Mouse (Mus musculus): ENCODE measurements around the gene Car7.

DNA sequence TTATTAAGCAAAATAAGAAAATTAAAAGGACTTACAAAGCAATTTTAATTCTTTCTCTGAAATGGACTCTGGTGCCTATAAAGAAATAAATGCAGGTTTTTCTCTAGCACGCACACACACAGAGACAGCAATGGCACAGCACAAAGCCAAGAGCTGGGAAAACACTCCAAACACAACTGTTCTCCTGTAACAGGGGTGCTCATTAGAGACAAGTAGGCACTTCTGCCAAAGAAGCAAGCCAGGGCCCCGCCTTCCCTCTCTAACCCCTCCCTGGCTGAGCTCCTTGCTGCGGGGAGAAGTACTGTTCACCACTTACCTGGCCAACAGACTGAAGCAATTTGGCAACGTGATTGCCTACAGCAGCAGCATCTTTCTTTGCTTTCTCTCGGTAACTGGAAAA, 16.6 kb upstream of the Car7 start:
- TF ChIP-seq CTCF (IDR thresholded peaks at IDR 0.05; ENCODE audit: low read depth) (no peak), EP300 (optimal IDR thresholded peaks at IDR 0.05) (no peak)
